Mouse (Mus musculus) olfactory bulb, adult 2 months (tissue): ENCODE measurements at regions not wholly inside any gene's neighbourhood (a gene's known extent, or its start where the extent isn't known, plus 50 kb on each side); places are given as distances from the start of the nearest gene placed in this dataset.

Experiments used
- H3K27ac ChIP-seq: fragments of 200-500 bp; 2 replicates; pipeline ENCODE4 v1.5.1; 2012; ENCODE audit warnings: low read depth, low read length; ENCODE audit not compliant: insufficient read depth
- H3K4me1 ChIP-seq: fragments of 200-500 bp; 2 replicates; pipeline ENCODE4 v1.6.1; 2012; ENCODE audit warnings: low read length; ENCODE audit not compliant: control insufficient read depth, insufficient read depth
- H3K4me3 ChIP-seq: fragments of 200-500 bp; 2 replicates; pipeline ENCODE4 v1.5.1; 2012; ENCODE audit warnings: mild to moderate bottlenecking, low read depth, low read length, moderate library complexity; ENCODE audit not compliant: insufficient read depth
- CTCF ChIP-seq: fragments of 200-500 bp; IDR thresholded peaks from 2 replicates; pipeline ENCODE4 v1.5.1; 2012; ENCODE audit warnings: low read depth, mild to moderate bottlenecking, low read length, moderate library complexity; ENCODE audit not compliant: insufficient read depth
- POLR2A ChIP-seq: fragments of 200-500 bp; IDR thresholded peaks from 2 replicates; pipeline ENCODE4 v1.6.1; 2012; ENCODE audit warnings: mild to moderate bottlenecking, low read depth, low read length, moderate library complexity; ENCODE audit not compliant: insufficient read depth
- WGBS: fragments of 180-500 bp; shearing (Covaris S2); methylation state at CpG from one replicate; pipeline ENCODE4 v1.1.7; 2018; 5-methylcytosine and 5-hydroxymethylcytosine counted together

- Histone ChIP-seq H3K27ac (no peak overlapping the region), H3K4me3 (no peak overlapping the region), H3K4me1 (no peaks in the 10 kb centered on the region)
- TF ChIP-seq CTCF (no peak), POLR2A (no peak)
- 85% methylated on average over 5 of the region's 5 CpGs for WGBS
These were observed 51.0 kb upstream of the Stt3b start for GRCm38 (mm10) chr9:115361191-115361590.

GRCm38 (mm10) chr9:115361881-115362280 lies 51.7 kb upstream of the Stt3b start:
- H3K27ac ChIP-seq, result no peak overlapping the region
- no peak for TF ChIP-seq CTCF
- no peak for TF ChIP-seq POLR2A
- no peak overlapping the region for H3K4me3 ChIP-seq
- 92% methylated on average over 11 of the region's 11 CpGs for WGBS
- H3K4me1 ChIP-seq, result no peaks in the 10 kb centered on the region

GRCm38 (mm10) chr9:115362486-115362885 lies 52.3 kb upstream of the Stt3b start:
- WGBS, result 90% methylated on average over 4 of the region's 4 CpGs

GRCm38 (mm10) chr9:115364919-115365861 lies 55.0 kb upstream of the Stt3b start:
- Histone ChIP-seq H3K4me3 (no peak overlapping the region), H3K27ac (no peak overlapping the region), H3K4me1 (no peaks in the 10 kb centered on the region)
- 92% methylated on average over 16 of the region's 16 CpGs for WGBS
- no peak for TF ChIP-seq POLR2A
- no peak for TF ChIP-seq CTCF

More at GRCm38 (mm10) chr9:115362486-115362885, 52.3 kb upstream of the Stt3b start:
- Histone ChIP-seq H3K4me1 (no peaks in the 10 kb centered on the region), H3K27ac (no peak overlapping the region), H3K4me3 (no peak overlapping the region)
- TF ChIP-seq POLR2A (no peak), CTCF (no peak)

- no peak overlapping the region for H3K4me3 ChIP-seq
- TF ChIP-seq POLR2A, result no peak
- TF ChIP-seq CTCF, result no peak
- H3K27ac ChIP-seq, result no peak overlapping the region
- no peaks in the 10 kb centered on the region for H3K4me1 ChIP-seq
- 85% methylated on average over 3 of the region's 3 CpGs for WGBS
These were observed 57.6 kb upstream of the Stt3b start for GRCm38 (mm10) chr9:115367808-115368207.

- TF ChIP-seq POLR2A (no peak), CTCF (no peak)
- 26% methylated on average over 15 of the region's 15 CpGs for WGBS
- Histone ChIP-seq H3K4me3 (no peak overlapping the region), H3K27ac (no peak overlapping the region), H3K4me1 (peaks cover 5% of the 10 kb centered on the region; the same call in 1 of the 2 replicates)
These were observed 70.1 kb upstream of the Stt3b start for GRCm38 (mm10) chr9:115380276-115380675.

GRCm38 (mm10) chr9:115382824-115383475 lies 72.7 kb upstream of the Stt3b start:
- Histone ChIP-seq H3K27ac (no peak overlapping the region), H3K4me3 (no peak overlapping the region), H3K4me1 (peaks cover 5% of the 10 kb centered on the region)
- TF ChIP-seq CTCF, result no peak
- no peak for TF ChIP-seq POLR2A
- 89% methylated on average over 12 of the region's 12 CpGs for WGBS

GRCm38 (mm10) chr9:115383935-115384334 lies 73.7 kb upstream of the Stt3b start:
- H3K4me3 ChIP-seq, result no peak overlapping the region
- no peak overlapping the region for H3K27ac ChIP-seq
- WGBS, result 61% methylated on average over 4 of the region's 4 CpGs
- TF ChIP-seq CTCF, result no peak
- no peak for TF ChIP-seq POLR2A
- H3K4me1 ChIP-seq, result peaks cover 5% of the 10 kb centered on the region

- 93% methylated on average over 1 of the region's 1 CpGs for WGBS
- no peak overlapping the region for H3K27ac ChIP-seq
- no peak for TF ChIP-seq CTCF
- no peak overlapping the region for H3K4me3 ChIP-seq
- peaks cover 5% of the 10 kb centered on the region for H3K4me1 ChIP-seq
These were observed 74.1 kb upstream of the Stt3b start for GRCm38 (mm10) chr9:115384345-115384744.
